Mouse (Mus musculus) MN1 (cell line): Measurements from ENCODE around the gene Nfkbie.

Experiments
- DNase-seq: peaks from one replicate; pipeline ENCODE4 v3.0.0-alpha.2; 2016; ENCODE audit warnings: low spot score

Nfkbie gene

GRCm38 (mm10) chr17:45555452-45556106, at the start of gene Nfkbie:
Gene Nfkbie (plus strand): TSS chr17:45555703.
- DNase-seq, result peak; percentile 96

- peak; percentile 92 for DNase-seq
Observed at GRCm38 (mm10) chr17:45505941-45506465, 49.5 kb upstream of the Nfkbie start.

- DNase-seq, result peak; percentile 97
Observed at GRCm38 (mm10) chr17:45506700-45507189, 48.8 kb upstream of the Nfkbie start, which contains the start of gene Aars2. Gene Aars2 (plus strand): TSS chr17:45506841.

- no peak for DNase-seq
Observed at GRCm38 (mm10) chr17:45510871-45511270, 44.6 kb upstream of the Nfkbie start.

GRCm38 (mm10) chr17:45511757-45512156, 43.7 kb upstream of the Nfkbie start:
- peak; percentile 45 for DNase-seq

- DNase-seq, result no peak
Observed at GRCm38 (mm10) chr17:45515204-45515726, 40.2 kb upstream of the Nfkbie start.

GRCm38 (mm10) chr17:45515806-45516205, 39.7 kb upstream of the Nfkbie start:
- DNase-seq, result peak; percentile 67

GRCm38 (mm10) chr17:45516488-45516887, 39.0 kb upstream of the Nfkbie start:
- peak; percentile 87 for DNase-seq

GRCm38 (mm10) chr17:45517135-45517534, 38.4 kb upstream of the Nfkbie start:
- no peak for DNase-seq

- no peak for DNase-seq
Observed at GRCm38 (mm10) chr17:45517549-45518215, 37.8 kb upstream of the Nfkbie start.

- DNase-seq, result peak; percentile 84
Observed at GRCm38 (mm10) chr17:45518766-45519475, 36.6 kb upstream of the Nfkbie start.

- no peak for DNase-seq
Observed at GRCm38 (mm10) chr17:45520136-45520535, 35.4 kb upstream of the Nfkbie start.

GRCm38 (mm10) chr17:45523263-45523662, 32.2 kb upstream of the Nfkbie start, which contains the start of gene Tcte1:
Gene Tcte1 (plus strand): TSS chr17:45523434.
- DNase-seq, result no peak

- no peak for DNase-seq
Observed at GRCm38 (mm10) chr17:45524961-45525360, 30.5 kb upstream of the Nfkbie start.

GRCm38 (mm10) chr17:45526571-45526970, 28.9 kb upstream of the Nfkbie start:
- no peak for DNase-seq

- DNase-seq, result peak; percentile 49
Observed at GRCm38 (mm10) chr17:45530346-45530782, 25.1 kb upstream of the Nfkbie start.

GRCm38 (mm10) chr17:45532896-45533295, 22.6 kb upstream of the Nfkbie start:
- DNase-seq, result no peak

GRCm38 (mm10) chr17:45536264-45536663, 19.2 kb upstream of the Nfkbie start:
- no peak for DNase-seq

GRCm38 (mm10) chr17:45538394-45538793, 17.1 kb upstream of the Nfkbie start:
- DNase-seq, result no peak

GRCm38 (mm10) chr17:45539664-45540063, 15.8 kb upstream of the Nfkbie start:
- DNase-seq, result no peak

GRCm38 (mm10) chr17:45542129-45542528, 13.4 kb upstream of the Nfkbie start:
- DNase-seq, result no peak

GRCm38 (mm10) chr17:45542705-45543104, 12.8 kb upstream of the Nfkbie start:
- no peak for DNase-seq
